Mouse (Mus musculus): ENCODE measurements at regions not wholly inside any gene's neighbourhood (a gene's known extent, or its start where the extent isn't known, plus 50 kb on each side); places are given as distances from the start of the nearest gene placed in this dataset.

DNA sequence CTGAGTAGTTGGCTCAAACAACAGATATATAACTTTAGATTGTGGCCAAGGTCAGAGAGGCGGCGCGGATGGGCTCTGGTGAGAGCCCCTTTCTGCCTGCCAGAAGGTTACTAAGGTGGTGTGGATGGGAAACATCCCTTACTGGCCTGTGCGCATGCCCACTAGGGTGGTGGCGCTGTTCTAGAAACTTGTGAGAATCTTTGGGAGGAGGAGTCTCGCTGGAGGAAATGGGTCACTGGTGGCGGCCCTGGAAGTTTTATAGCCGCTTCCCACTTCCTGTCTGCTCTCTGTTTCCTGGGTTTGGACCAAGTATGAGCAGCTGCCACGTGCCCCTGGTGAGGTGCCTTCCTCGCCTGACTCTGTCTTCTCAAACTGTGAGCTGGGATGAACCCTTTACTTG lies 285.0 kb upstream of the Tbx3 start:
- DNase-seq (ENCODE audit: low read depth, low spot score), result no peak
- H3K9me3 ChIP-seq (replicated peaks; ENCODE audit: insufficient read depth, low read length), result no peaks in the 10 kb centered on the region
- TF ChIP-seq MAFK (IDR thresholded peaks at IDR 0.05; ENCODE audit: borderline replicate concordance, low read depth, low read length) (no peak), RAD21 (IDR thresholded peaks at IDR 0.05; ENCODE audit: low read depth, low read length) (no peak), ZNF384 (IDR thresholded peaks at IDR 0.05; ENCODE audit: low read depth, low read length) (no peak), USF1 (IDR thresholded peaks at IDR 0.05; ENCODE audit: low read depth, low read length) (no peak), TAL1 (IDR thresholded peaks at IDR 0.05; ENCODE audit: low read length) (no peak)

DNA sequence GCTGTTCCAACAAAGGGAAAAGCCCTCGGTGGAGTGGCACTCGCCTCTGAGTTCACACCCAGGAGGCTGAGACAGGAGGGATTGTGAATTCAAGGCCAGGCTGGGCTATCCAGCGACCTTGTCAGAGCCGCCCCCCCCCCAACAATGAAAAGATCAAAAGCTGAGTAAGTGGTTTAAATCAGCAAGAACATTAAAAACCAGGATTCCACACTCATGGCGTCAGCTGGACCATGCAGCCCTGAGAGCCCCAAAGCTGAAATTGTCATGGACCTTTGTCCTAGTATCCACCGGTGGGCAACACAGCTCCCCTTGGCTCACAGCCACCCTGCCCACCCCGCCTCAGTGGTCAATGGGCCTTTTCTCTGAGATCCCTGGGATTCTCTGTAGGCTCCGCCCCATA lies 283.6 kb upstream of the Tbx3 start:
- no peaks in the 10 kb centered on the region for H3K36me3 ChIP-seq (ENCODE audit: control insufficient read depth in 1 of 2, insufficient read depth in 2 of 2, low read length in 2 of 2)
- H3K9me3 ChIP-seq (replicated peaks; ENCODE audit: insufficient read depth, low read length), result no peaks in the 10 kb centered on the region
- H3K79me2 ChIP-seq (ENCODE audit: control insufficient read depth, insufficient read depth, low read length, poor library complexity), result no peaks in the 10 kb centered on the region
- no peak overlapping the region for H3K9ac ChIP-seq (ENCODE audit: control insufficient read depth, low read depth, low read length, poor library complexity, severe bottlenecking)
- DNase-seq (ENCODE audit: low read depth, low spot score), result no peak
- TF ChIP-seq MYC (IDR thresholded peaks at IDR 0.05; ENCODE audit: low read depth, low read length), result no peak
- TF ChIP-seq ETS1 (IDR thresholded peaks at IDR 0.05; ENCODE audit: low read depth, low read length), result no peak
- TF ChIP-seq GATA1 (IDR thresholded peaks at IDR 0.05; ENCODE audit: low read depth, low read length), result no peak
- TF ChIP-seq NELFE (IDR thresholded peaks at IDR 0.05; ENCODE audit: low read depth, low read length), result no peak
- TF ChIP-seq E2F4 (IDR thresholded peaks at IDR 0.05; ENCODE audit: borderline replicate concordance, low read depth, low read length), result no peak
- TF ChIP-seq ZMIZ1 (IDR thresholded peaks at IDR 0.05; ENCODE audit: low read depth, low read length), result no peak
- no peak for TF ChIP-seq MAZ (IDR thresholded peaks at IDR 0.05; ENCODE audit: low read depth, low read length)
- no peak for TF ChIP-seq MAX (IDR thresholded peaks at IDR 0.05; ENCODE audit: low read length)
- no peak for TF ChIP-seq TCF12 (IDR thresholded peaks at IDR 0.05; ENCODE audit: low read depth, low read length)
- TF ChIP-seq MYB (IDR thresholded peaks at IDR 0.05; ENCODE audit: low read depth, low read length), result no peak
- no peak for TF ChIP-seq GABPA (IDR thresholded peaks at IDR 0.05; ENCODE audit: low read depth, low read length)
- no peak for TF ChIP-seq RCOR1 (IDR thresholded peaks at IDR 0.05; ENCODE audit: low read depth, low read length)
- TF ChIP-seq CTCF (IDR thresholded peaks at IDR 0.05 in 2 of 3, conservative IDR thresholded peaks at IDR 0.05 in 1 of 3; ENCODE audit: control insufficient read depth in 1 of 3, insufficient read depth in 1 of 3, low read depth in 2 of 3, low read length in 3 of 3, poor library complexity in 1 of 3, severe bottlenecking in 1 of 3), result no peak
- no peak for TF ChIP-seq JUND (IDR thresholded peaks at IDR 0.05; ENCODE audit: low read depth, low read length)
- no peak for TF ChIP-seq MXI1 (IDR thresholded peaks at IDR 0.05; ENCODE audit: low read depth, low read length)
- TF ChIP-seq POLR2A (IDR thresholded peaks at IDR 0.05; ENCODE audit: control insufficient read depth in 1 of 2, insufficient read depth in 1 of 2, low read depth in 1 of 2, low read length in 2 of 2, poor library complexity in 1 of 2), result no peak
- no peak for TF ChIP-seq HCFC1 (IDR thresholded peaks at IDR 0.05; ENCODE audit: low read depth, low read length)
- TF ChIP-seq CHD1 (IDR thresholded peaks at IDR 0.05; ENCODE audit: low read depth, low read length), result no peak
- no peaks in the 10 kb centered on the region for H3K4me1 ChIP-seq (ENCODE audit: control insufficient read depth in 1 of 2, insufficient read depth in 2 of 2, low read length in 2 of 2)
- no peak overlapping the region for H3K4me3 ChIP-seq (ENCODE audit: control insufficient read depth in 1 of 2, insufficient read depth in 1 of 2, low read depth in 2 of 2, low read length in 2 of 2)
- no peak overlapping the region for H3K27ac ChIP-seq (ENCODE audit: control insufficient read depth, low read depth, low read length)
- no peaks in the 10 kb centered on the region for H3K27me3 ChIP-seq (ENCODE audit: control insufficient read depth in 1 of 2, insufficient read depth in 2 of 2, low read length in 2 of 2)

More for the DNA sequence above, 285.0 kb upstream of the Tbx3 start:
- H3K79me2 ChIP-seq (ENCODE audit: control insufficient read depth, insufficient read depth, low read length, poor library complexity), result no peaks in the 10 kb centered on the region
- no peaks in the 10 kb centered on the region for H3K4me1 ChIP-seq (ENCODE audit: control insufficient read depth in 1 of 2, insufficient read depth in 2 of 2, low read length in 2 of 2)
- no peak overlapping the region for H3K9ac ChIP-seq (ENCODE audit: control insufficient read depth, low read depth, low read length, poor library complexity, severe bottlenecking)
- no peak overlapping the region for H3K4me3 ChIP-seq (ENCODE audit: control insufficient read depth in 1 of 2, insufficient read depth in 1 of 2, low read depth in 2 of 2, low read length in 2 of 2)
- no peak overlapping the region for H3K27ac ChIP-seq (ENCODE audit: control insufficient read depth, low read depth, low read length)
- no peaks in the 10 kb centered on the region for H3K36me3 ChIP-seq (ENCODE audit: control insufficient read depth in 1 of 2, insufficient read depth in 2 of 2, low read length in 2 of 2)
- no peaks in the 10 kb centered on the region for H3K27me3 ChIP-seq (ENCODE audit: control insufficient read depth in 1 of 2, insufficient read depth in 2 of 2, low read length in 2 of 2)
